Mouse (Mus musculus): ENCODE measurements around the gene L1td1. TPM values are rescaled to one million over a fixed set of nuclear protein-coding genes. Genes with fewer than 3 reads are reported as not detected.
A peak's percentile ranks its signal among the peaks of the same experiment; 100 is the strongest.

L1td1 gene
- polyA plus RNA-seq (2015; fragmentation: Nextera tagmentation; extraction: Ambion mirVana): 1.8 and 2.2 TPM in 2 replicates

- WGBS: 3% methylated on average over 29 of the region's 29 CpGs
- Histone ChIP-seq H3K27me3 (peaks cover 27% of the 10 kb centered on the region), H3K27ac (no peak within 1 kb of the TSS), H3K4me1 (peaks cover 21% of the 10 kb centered on the region), H3K9me3 (no peaks in the 10 kb centered on the region), H3K9ac (peak within 1 kb of the TSS; percentile 66), H3K4me2 (replicated peaks) (peak within 1 kb of the TSS; percentile 84), H3K4me3 (peak within 1 kb of the TSS; percentile 48), H3K36me3 (no peaks in the 10 kb centered on the region)
- 0 out of 2 replicates have a peak, but pooled peaks have one; percentile 30 for ATAC-seq (ENCODE audit: low FRiP score, low read depth)
These were observed at the start of gene L1td1 for GRCm38 (mm10) chr4:98726590-98727237. TSS of gene L1td1 (plus strand) at chr4:98726734.

GRCm38 (mm10) chr4:98677506-98677905 lies 49.0 kb upstream of the L1td1 start:
- Histone ChIP-seq H3K27ac (peak overlapping the region; percentile 65; the same call in 1 of the 2 replicates), H3K27me3 (no peaks in the 10 kb centered on the region; the same call in 1 of the 2 replicates), H3K4me2 (replicated peaks) (peak overlapping the region; percentile 25), H3K36me3 (no peaks in the 10 kb centered on the region), H3K4me3 (no peak overlapping the region), H3K9me3 (no peaks in the 10 kb centered on the region), H3K4me1 (peaks cover 26% of the 10 kb centered on the region), H3K9ac (no peak overlapping the region)
- peak; percentile 92 for ATAC-seq (ENCODE audit: low FRiP score, low read depth)
- whole genome bisulfite sequencing: 18% methylated on average over 9 of the region's 9 CpGs

GRCm38 (mm10) chr4:98686678-98687267 lies 39.8 kb upstream of the L1td1 start:
- Histone ChIP-seq H3K9ac (no peak overlapping the region), H3K9me3 (peaks cover 7% of the 10 kb centered on the region; the same call in 1 of the 2 replicates), H3K4me2 (replicated peaks) (no peak overlapping the region), H3K27me3 (no peaks in the 10 kb centered on the region), H3K36me3 (peaks cover 25% of the 10 kb centered on the region), H3K4me1 (no peaks in the 10 kb centered on the region), H3K27ac (no peak overlapping the region), H3K4me3 (no peak overlapping the region)
- 86% methylated on average over 11 of the region's 11 CpGs for WGBS
- no peak for ATAC-seq (ENCODE audit: low FRiP score, low read depth)

GRCm38 (mm10) chr4:98688116-98688515 lies 38.4 kb upstream of the L1td1 start:
- no peak overlapping the region for H3K4me3 ChIP-seq
- no peaks in the 10 kb centered on the region for H3K27me3 ChIP-seq
- no peaks in the 10 kb centered on the region for H3K4me1 ChIP-seq
- ATAC-seq (ENCODE audit: low FRiP score, low read depth): no peak
- peaks cover 7% of the 10 kb centered on the region; the same call in 1 of the 2 replicates for H3K9me3 ChIP-seq
- peaks cover 25% of the 10 kb centered on the region for H3K36me3 ChIP-seq
- H3K4me2 ChIP-seq (replicated peaks): no peak overlapping the region
- H3K9ac ChIP-seq: no peak overlapping the region
- no peak overlapping the region for H3K27ac ChIP-seq
- WGBS: 84% methylated on average over 11 of the region's 11 CpGs

- H3K4me1 ChIP-seq: no peaks in the 10 kb centered on the region
- no peaks in the 10 kb centered on the region for H3K27me3 ChIP-seq
- no peak for ATAC-seq (ENCODE audit: low FRiP score, low read depth)
- peaks cover 25% of the 10 kb centered on the region for H3K36me3 ChIP-seq
- H3K27ac ChIP-seq: no peak overlapping the region
- H3K9me3 ChIP-seq: peaks cover 7% of the 10 kb centered on the region; the same call in 1 of the 2 replicates
- no peak overlapping the region for H3K4me2 ChIP-seq (replicated peaks)
- H3K4me3 ChIP-seq: no peak overlapping the region
- WGBS: 82% methylated on average over 9 of the region's 9 CpGs
- no peak overlapping the region for H3K9ac ChIP-seq
These were observed 38.0 kb upstream of the L1td1 start for GRCm38 (mm10) chr4:98688520-98688919.

DNA sequence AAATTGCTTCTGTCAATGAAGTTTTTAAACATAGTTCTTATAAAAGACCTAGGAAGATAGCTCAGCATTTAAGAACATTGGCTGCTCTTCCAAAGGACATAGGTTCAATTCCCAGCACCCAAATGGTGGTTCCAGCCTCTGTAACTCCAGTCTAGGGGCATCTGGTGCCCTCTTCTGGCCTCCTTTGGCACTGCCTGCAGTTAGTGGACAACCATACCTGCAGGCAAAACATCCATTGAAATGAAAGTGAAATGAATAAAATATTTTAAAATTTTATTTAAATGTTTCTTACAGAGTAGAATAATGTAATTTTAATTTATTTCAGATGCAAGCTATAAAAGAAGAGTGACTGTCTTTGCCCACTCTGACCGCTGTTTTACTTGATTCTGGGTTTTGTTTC lies 36.5 kb upstream of the L1td1 start:
- H3K9ac ChIP-seq: no peak overlapping the region
- peaks cover 7% of the 10 kb centered on the region; the same call in 1 of the 2 replicates for H3K9me3 ChIP-seq
- H3K36me3 ChIP-seq: peaks cover 25% of the 10 kb centered on the region
- WGBS: 79% methylated on average over 1 of the region's 1 CpGs
- H3K4me1 ChIP-seq: no peaks in the 10 kb centered on the region
- no peak overlapping the region for H3K4me2 ChIP-seq (replicated peaks)
- ATAC-seq (ENCODE audit: low FRiP score, low read depth): no peak
- no peaks in the 10 kb centered on the region for H3K27me3 ChIP-seq
- H3K27ac ChIP-seq: no peak overlapping the region
- H3K4me3 ChIP-seq: no peak overlapping the region

DNA sequence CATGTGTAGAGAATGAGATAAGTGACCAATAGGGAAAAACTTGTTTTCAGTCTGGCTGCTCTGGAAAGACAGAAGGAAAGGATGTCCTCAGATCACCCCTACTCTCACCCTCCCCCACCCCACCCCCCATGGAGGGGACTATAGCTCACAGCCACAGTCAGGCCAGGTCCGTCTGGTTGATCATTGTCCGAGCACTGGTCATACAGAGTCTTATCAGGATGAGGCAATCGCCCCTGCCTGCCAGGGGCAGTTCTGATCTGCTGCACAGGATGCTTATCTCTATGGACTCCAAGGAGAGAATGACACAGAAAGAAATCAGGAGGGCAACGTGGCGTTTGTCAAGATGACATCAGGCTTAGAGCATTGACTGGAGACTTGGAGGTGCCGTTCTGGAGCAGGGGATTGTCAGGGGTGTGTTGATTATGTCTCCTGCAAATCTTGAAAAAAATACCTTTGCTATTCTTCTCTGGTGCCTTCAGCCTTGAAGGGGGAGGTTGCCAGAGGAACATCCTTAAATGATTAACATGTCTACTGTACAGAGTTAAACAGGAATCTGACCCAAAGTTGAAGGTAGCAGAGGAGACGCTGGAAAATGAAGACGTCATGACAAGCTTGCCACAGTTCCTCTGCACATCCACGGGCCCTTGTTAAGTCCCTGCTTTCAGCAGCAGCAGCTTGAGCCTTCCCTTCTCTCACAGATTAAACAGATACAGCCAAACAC lies 32.9 kb upstream of the L1td1 start:
- no peaks in the 10 kb centered on the region for H3K27me3 ChIP-seq
- peaks cover 7% of the 10 kb centered on the region; the same call in 1 of the 2 replicates for H3K9me3 ChIP-seq
- ATAC-seq (ENCODE audit: low FRiP score, low read depth): no peak
- no peak overlapping the region for H3K4me2 ChIP-seq (replicated peaks)
- H3K4me3 ChIP-seq: no peak overlapping the region
- H3K9ac ChIP-seq: no peak overlapping the region
- H3K27ac ChIP-seq: no peak overlapping the region
- peaks cover 16% of the 10 kb centered on the region for H3K36me3 ChIP-seq
- 63% methylated on average over 9 of the region's 9 CpGs for WGBS
- no peaks in the 10 kb centered on the region for H3K4me1 ChIP-seq

DNA sequence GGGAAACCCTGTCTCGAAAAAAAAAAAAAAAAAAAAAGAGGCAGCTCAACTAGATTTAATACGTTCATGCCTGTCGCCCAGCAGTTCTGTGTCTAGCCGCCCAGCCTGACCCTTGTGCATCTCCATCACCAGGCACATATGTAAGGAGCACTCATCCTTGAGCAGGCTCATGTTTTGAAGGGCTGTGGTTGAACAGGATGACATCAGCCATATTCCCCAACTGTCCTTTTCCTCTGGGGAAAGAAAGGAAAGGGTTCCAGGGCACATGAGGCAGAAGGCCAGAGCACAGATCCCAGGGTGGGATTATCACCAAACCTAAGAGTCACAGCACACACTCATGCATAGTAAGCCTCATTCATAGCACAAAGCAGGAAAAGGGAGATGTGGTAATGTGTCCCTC lies 28.6 kb upstream of the L1td1 start:
- Histone ChIP-seq H3K9ac (no peak overlapping the region), H3K27ac (no peak overlapping the region), H3K4me1 (peaks cover 25% of the 10 kb centered on the region), H3K4me3 (no peak overlapping the region), H3K27me3 (no peaks in the 10 kb centered on the region), H3K9me3 (no peaks in the 10 kb centered on the region), H3K36me3 (no peaks in the 10 kb centered on the region), H3K4me2 (replicated peaks) (no peak overlapping the region)
- WGBS: 86% methylated on average over 4 of the region's 4 CpGs
- no peak for ATAC-seq (ENCODE audit: low FRiP score, low read depth)

- no peak overlapping the region for H3K27ac ChIP-seq
- no peaks in the 10 kb centered on the region for H3K36me3 ChIP-seq
- H3K4me3 ChIP-seq: no peak overlapping the region
- 45% methylated on average over 3 of the region's 3 CpGs for WGBS
- no peaks in the 10 kb centered on the region for H3K27me3 ChIP-seq
- H3K9ac ChIP-seq: no peak overlapping the region
- peaks cover 25% of the 10 kb centered on the region for H3K4me1 ChIP-seq
- ATAC-seq (ENCODE audit: low FRiP score, low read depth): no peak
- H3K9me3 ChIP-seq: no peaks in the 10 kb centered on the region
- no peak overlapping the region for H3K4me2 ChIP-seq (replicated peaks)
These were observed 27.6 kb upstream of the L1td1 start for GRCm38 (mm10) chr4:98698921-98699320.

DNA sequence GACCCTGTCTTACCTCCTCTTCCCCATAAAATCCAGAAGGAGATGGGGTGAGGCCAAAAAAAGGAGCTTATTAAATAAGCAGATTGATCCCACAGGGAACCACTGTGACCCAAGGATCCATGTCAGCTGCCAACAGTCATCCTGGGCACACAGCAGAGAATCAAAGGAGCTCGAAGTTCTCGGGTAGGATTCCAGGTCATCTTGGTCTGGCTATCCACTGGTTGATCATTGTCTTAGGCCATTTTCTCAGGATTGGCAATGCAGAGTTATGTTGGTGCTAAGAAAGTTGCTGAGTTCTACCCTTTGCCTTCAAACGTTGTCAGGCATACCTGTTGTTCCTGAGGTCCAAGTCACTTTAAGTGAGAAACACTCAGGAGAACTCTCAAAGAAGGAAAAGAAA lies 26.4 kb upstream of the L1td1 start:
- Histone ChIP-seq H3K27me3 (no peaks in the 10 kb centered on the region), H3K36me3 (peaks cover 11% of the 10 kb centered on the region), H3K4me1 (peaks cover 25% of the 10 kb centered on the region), H3K4me3 (no peak overlapping the region), H3K9ac (no peak overlapping the region), H3K9me3 (no peaks in the 10 kb centered on the region), H3K27ac (no peak overlapping the region), H3K4me2 (replicated peaks) (no peak overlapping the region)
- 86% methylated on average over 3 of the region's 3 CpGs for WGBS
- ATAC-seq (ENCODE audit: low FRiP score, low read depth): no peak

- peak; percentile 60 for ATAC-seq (ENCODE audit: low FRiP score, low read depth)
- no peaks in the 10 kb centered on the region for H3K9me3 ChIP-seq
- WGBS: 22% methylated on average over 12 of the region's 12 CpGs
- H3K4me3 ChIP-seq: no peak overlapping the region
- H3K27ac ChIP-seq: peak overlapping the region; percentile 61; the same call in 1 of the 2 replicates
- peaks cover 25% of the 10 kb centered on the region for H3K4me1 ChIP-seq
- 0 out of 2 replicates have a peak overlapping the region, but pooled peaks have one; percentile 27 for H3K9ac ChIP-seq
- H3K4me2 ChIP-seq (replicated peaks): 0 out of 2 replicates have a peak overlapping the region, but pooled peaks have one; percentile 28
- H3K36me3 ChIP-seq: peaks cover 25% of the 10 kb centered on the region
- H3K27me3 ChIP-seq: no peaks in the 10 kb centered on the region
These were observed 24.2 kb upstream of the L1td1 start for GRCm38 (mm10) chr4:98702201-98702894.
